Mouse (Mus musculus): ENCODE measurements around the gene Agbl1. TPM values are rescaled to one million over a fixed set of nuclear protein-coding genes. Genes with fewer than 3 reads are reported as not detected.
A peak's percentile ranks its signal among the peaks of the same experiment; 100 is the strongest.

Agbl1 gene
- polyA plus RNA-seq, 1 experiment from 2014 or later, result 0.22 TPM

DNA sequence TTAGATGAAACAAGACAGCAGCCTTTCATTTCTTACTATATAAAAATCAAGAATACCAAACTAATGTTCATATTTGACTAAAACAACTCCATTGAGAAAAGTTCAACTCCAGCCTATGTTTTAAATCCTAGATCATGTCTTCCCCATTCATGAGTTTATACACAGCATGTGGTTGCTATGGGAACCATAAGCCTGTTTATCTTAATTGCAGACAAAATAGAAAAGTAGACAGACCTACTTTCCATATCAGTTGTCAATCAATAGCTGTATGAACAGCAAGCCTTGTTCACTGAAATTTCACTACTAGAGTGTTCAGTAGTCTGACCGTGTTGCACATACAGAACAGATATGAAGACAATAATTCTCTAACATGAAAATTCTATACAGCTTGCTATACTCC is 857.6 kb downstream of the Agbl1 start:
- H3K4me2 ChIP-seq, result no peak overlapping the region

DNA sequence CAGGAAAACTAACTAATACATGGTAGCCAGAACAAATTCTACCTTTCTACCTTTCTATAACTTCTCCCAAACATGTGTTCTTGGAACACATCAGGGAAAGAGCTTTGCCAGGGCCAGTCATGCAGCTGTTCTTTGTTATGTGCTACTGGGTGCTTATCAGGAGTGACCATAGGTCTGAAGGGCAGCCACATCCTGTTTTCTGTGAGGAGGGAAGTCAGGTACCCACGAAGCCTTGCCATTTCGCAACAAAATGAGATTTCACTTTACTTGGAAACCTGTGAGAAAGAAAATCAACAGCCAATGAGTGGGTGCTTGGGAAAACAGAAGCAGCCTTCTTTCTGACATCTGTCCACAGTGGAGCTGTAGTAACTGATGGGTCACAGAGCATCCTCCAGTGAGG is 865.5 kb downstream of the Agbl1 start:
- Histone ChIP-seq H3K36me3 (no peaks in the 10 kb centered on the region), H3K9me3 (replicated peaks) (no peaks in the 10 kb centered on the region), H3K4me1 (no peaks in the 10 kb centered on the region), H3K4me3 (replicated peaks) (no peak overlapping the region), H3K4me2 (no peak overlapping the region), H3K27me3 (replicated peaks) (no peaks in the 10 kb centered on the region), H3K27ac (replicated peaks) (no peak overlapping the region), H3K9ac (replicated peaks) (no peak overlapping the region)
- ATAC-seq (ENCODE audit: low FRiP score), result no peak
- WGBS, result 86% methylated on average over 2 of the region's 2 CpGs

More for the DNA sequence above, 857.6 kb downstream of the Agbl1 start:
- Histone ChIP-seq H3K27ac (replicated peaks) (no peak overlapping the region), H3K36me3 (no peaks in the 10 kb centered on the region), H3K4me1 (no peaks in the 10 kb centered on the region), H3K9me3 (replicated peaks) (no peaks in the 10 kb centered on the region), H3K27me3 (replicated peaks) (no peaks in the 10 kb centered on the region), H3K9ac (replicated peaks) (no peak overlapping the region), H3K4me3 (replicated peaks) (no peak overlapping the region)
- 82% methylated on average over 1 of the region's 1 CpGs for WGBS
- ATAC-seq (ENCODE audit: low FRiP score), result no peak

GRCm38 (mm10) chr7:77114021-77114420 is 884.3 kb downstream of the Agbl1 start:
- Histone ChIP-seq H3K4me3 (replicated peaks) (no peak overlapping the region), H3K27ac (replicated peaks) (no peak overlapping the region), H3K4me1 (no peaks in the 10 kb centered on the region), H3K4me2 (no peak overlapping the region), H3K9ac (replicated peaks) (no peak overlapping the region), H3K27me3 (replicated peaks) (no peaks in the 10 kb centered on the region), H3K36me3 (no peaks in the 10 kb centered on the region), H3K9me3 (replicated peaks) (no peaks in the 10 kb centered on the region)
- ATAC-seq (ENCODE audit: low FRiP score), result no peak
- 97% methylated on average over 1 of the region's 1 CpGs for WGBS

DNA sequence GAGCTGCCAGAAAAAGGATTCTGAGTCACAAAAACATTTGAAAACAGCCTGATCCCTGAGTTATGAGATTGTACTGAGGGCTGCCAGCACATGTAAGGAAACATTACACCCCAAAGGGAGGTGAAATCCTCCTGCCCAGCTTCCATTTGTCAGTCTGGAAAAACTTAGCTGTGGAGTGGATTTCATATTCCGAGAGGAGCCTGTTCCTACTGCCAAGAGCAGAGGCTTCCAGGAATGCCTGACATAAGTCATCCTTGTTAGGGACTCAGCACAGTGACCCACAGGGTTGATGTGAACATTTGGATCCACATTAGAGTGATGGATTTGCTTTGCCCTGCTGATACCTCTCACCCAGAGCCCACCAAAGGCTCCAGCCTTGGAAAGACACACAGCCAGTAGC is 899.4 kb downstream of the Agbl1 start:
- ATAC-seq (ENCODE audit: low FRiP score), result no peak
- peaks cover 18% of the 10 kb centered on the region for H3K4me1 ChIP-seq
- H3K9me3 ChIP-seq (replicated peaks), result no peaks in the 10 kb centered on the region
- 68% methylated on average over 1 of the region's 1 CpGs for WGBS
- H3K36me3 ChIP-seq, result no peaks in the 10 kb centered on the region
- H3K27ac ChIP-seq (replicated peaks), result no peak overlapping the region; the same call in 1 of the 2 replicates
- no peak overlapping the region for H3K4me3 ChIP-seq (replicated peaks)
- no peak overlapping the region for H3K9ac ChIP-seq (replicated peaks)
- no peak overlapping the region for H3K4me2 ChIP-seq
- no peaks in the 10 kb centered on the region for H3K27me3 ChIP-seq (replicated peaks)

DNA sequence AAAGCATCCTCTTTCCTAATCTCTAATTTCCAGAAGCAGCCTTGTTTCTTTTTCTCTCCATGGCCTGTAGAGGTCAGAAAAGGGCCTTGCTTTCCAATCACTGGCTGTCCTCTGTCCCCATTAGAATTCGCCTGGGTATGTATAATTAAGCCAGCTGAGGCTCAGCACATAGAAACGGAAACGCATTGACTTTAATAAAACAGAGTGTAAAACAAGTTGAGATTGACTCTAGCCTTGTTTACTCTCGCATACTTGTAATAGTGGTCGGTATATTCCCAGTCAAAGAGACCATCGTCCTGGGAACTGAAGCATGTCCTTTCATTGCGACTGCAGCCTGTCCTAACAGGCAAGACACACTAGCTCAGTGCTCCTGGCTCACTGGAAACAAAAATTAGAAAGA is 902.3 kb downstream of the Agbl1 start:
- no peaks in the 10 kb centered on the region for H3K36me3 ChIP-seq
- H3K9me3 ChIP-seq (replicated peaks), result no peaks in the 10 kb centered on the region
- no peak overlapping the region for H3K9ac ChIP-seq (replicated peaks)
- peak overlapping the region; percentile 36 for H3K4me2 ChIP-seq
- no peaks in the 10 kb centered on the region for H3K27me3 ChIP-seq (replicated peaks)
- ATAC-seq (ENCODE audit: low FRiP score), result 0 out of 2 replicates have a peak, but pooled peaks have one; percentile 62
- peak overlapping the region; percentile 63 for H3K27ac ChIP-seq (replicated peaks)
- H3K4me3 ChIP-seq (replicated peaks), result no peak overlapping the region
- H3K4me1 ChIP-seq, result peaks cover 18% of the 10 kb centered on the region
- 8% methylated on average over 7 of the region's 7 CpGs for WGBS

GRCm38 (mm10) chr7:77132615-77133420 is 903.1 kb downstream of the Agbl1 start:
- Histone ChIP-seq H3K36me3 (no peaks in the 10 kb centered on the region), H3K4me1 (peaks cover 18% of the 10 kb centered on the region), H3K4me3 (replicated peaks) (no peak overlapping the region), H3K9ac (replicated peaks) (no peak overlapping the region), H3K27ac (replicated peaks) (peak overlapping the region; percentile 63), H3K4me2 (peak overlapping the region; percentile 36; the same call in 1 of the 2 replicates), H3K9me3 (replicated peaks) (no peaks in the 10 kb centered on the region), H3K27me3 (replicated peaks) (no peaks in the 10 kb centered on the region)
- ATAC-seq (ENCODE audit: low FRiP score), result peak; percentile 92
- 55% methylated on average over 15 of the region's 15 CpGs for WGBS

- Histone ChIP-seq H3K4me1 (peaks cover 13% of the 10 kb centered on the region), H3K27me3 (replicated peaks) (no peaks in the 10 kb centered on the region), H3K36me3 (no peaks in the 10 kb centered on the region), H3K9me3 (replicated peaks) (no peaks in the 10 kb centered on the region), H3K27ac (replicated peaks) (no peak overlapping the region), H3K9ac (replicated peaks) (no peak overlapping the region), H3K4me3 (replicated peaks) (no peak overlapping the region), H3K4me2 (no peak overlapping the region)
- WGBS, result 93% methylated on average over 2 of the region's 2 CpGs
- no peak for ATAC-seq (ENCODE audit: low FRiP score)
Measured at GRCm38 (mm10) chr7:77134860-77135259, 905.2 kb downstream of the Agbl1 start.

- Histone ChIP-seq H3K4me3 (replicated peaks) (no peak overlapping the region), H3K9me3 (replicated peaks) (no peaks in the 10 kb centered on the region), H3K9ac (replicated peaks) (no peak overlapping the region), H3K27ac (replicated peaks) (no peak overlapping the region), H3K36me3 (no peaks in the 10 kb centered on the region), H3K27me3 (replicated peaks) (no peaks in the 10 kb centered on the region), H3K4me2 (no peak overlapping the region), H3K4me1 (no peaks in the 10 kb centered on the region)
- no peak for ATAC-seq (ENCODE audit: low FRiP score)
Measured at GRCm38 (mm10) chr7:77138707-77139106, 909.0 kb downstream of the Agbl1 start.

DNA sequence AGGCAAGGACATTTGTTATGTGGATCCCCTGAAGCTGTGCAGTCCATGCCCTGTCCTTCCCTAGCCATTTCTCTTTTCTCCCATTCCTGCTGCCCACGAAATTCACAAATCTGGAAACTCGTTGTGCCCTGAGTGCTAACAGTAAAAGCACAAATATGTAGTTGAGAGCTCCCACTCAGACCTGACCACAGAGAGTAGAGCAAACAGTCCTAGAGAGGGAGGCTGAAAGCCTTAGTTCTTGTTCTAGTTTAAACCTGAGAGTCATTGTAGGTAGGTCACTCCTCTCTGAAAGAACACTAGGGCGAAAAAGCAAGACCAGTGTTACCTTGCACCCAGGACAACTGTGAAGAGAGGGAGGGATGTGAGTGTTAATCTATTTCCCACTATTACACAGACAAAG is 917.8 kb downstream of the Agbl1 start:
- Histone ChIP-seq H3K27ac (replicated peaks) (no peak overlapping the region), H3K27me3 (replicated peaks) (no peaks in the 10 kb centered on the region), H3K4me1 (peaks cover 5% of the 10 kb centered on the region), H3K9me3 (replicated peaks) (no peaks in the 10 kb centered on the region), H3K9ac (replicated peaks) (no peak overlapping the region), H3K36me3 (no peaks in the 10 kb centered on the region), H3K4me3 (replicated peaks) (no peak overlapping the region), H3K4me2 (no peak overlapping the region)
- 88% methylated on average over 3 of the region's 3 CpGs for WGBS
- no peak for ATAC-seq (ENCODE audit: low FRiP score)

DNA sequence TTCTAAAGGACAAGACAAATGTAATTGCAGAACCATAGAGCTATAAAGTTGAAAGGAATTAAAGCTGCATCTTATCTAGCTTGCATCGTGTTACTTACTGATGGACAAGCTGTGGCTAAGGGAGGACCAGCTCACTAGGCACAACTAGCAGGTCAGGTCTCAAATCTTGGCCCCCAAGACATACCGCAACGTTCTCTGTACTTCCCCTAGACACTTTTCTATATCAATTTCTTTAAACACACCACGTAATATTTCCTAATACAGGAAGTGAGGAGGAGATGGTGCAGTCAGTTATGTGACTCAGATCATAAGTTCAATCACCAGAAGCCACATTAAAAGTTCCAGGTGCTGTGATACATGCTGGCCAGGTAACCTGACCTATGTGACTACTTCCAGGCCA is 919.1 kb downstream of the Agbl1 start:
- peaks cover 7% of the 10 kb centered on the region for H3K4me1 ChIP-seq
- ATAC-seq (ENCODE audit: low FRiP score), result no peak
- H3K9me3 ChIP-seq (replicated peaks), result no peaks in the 10 kb centered on the region
- H3K27me3 ChIP-seq (replicated peaks), result no peaks in the 10 kb centered on the region
- 79% methylated on average over 4 of the region's 4 CpGs for WGBS
- no peak overlapping the region for H3K4me3 ChIP-seq (replicated peaks)
- H3K27ac ChIP-seq (replicated peaks), result no peak overlapping the region
- no peaks in the 10 kb centered on the region for H3K36me3 ChIP-seq
- no peak overlapping the region for H3K4me2 ChIP-seq
- no peak overlapping the region for H3K9ac ChIP-seq (replicated peaks)

- H3K4me1 ChIP-seq, result peaks cover 7% of the 10 kb centered on the region
- no peaks in the 10 kb centered on the region for H3K27me3 ChIP-seq (replicated peaks)
- no peak overlapping the region for H3K9ac ChIP-seq (replicated peaks)
- no peak overlapping the region for H3K27ac ChIP-seq (replicated peaks)
- no peaks in the 10 kb centered on the region for H3K36me3 ChIP-seq
- no peak for ATAC-seq (ENCODE audit: low FRiP score)
- H3K9me3 ChIP-seq (replicated peaks), result no peaks in the 10 kb centered on the region
- H3K4me2 ChIP-seq, result no peak overlapping the region
- H3K4me3 ChIP-seq (replicated peaks), result no peak overlapping the region
- 67% methylated on average over 2 of the region's 2 CpGs for WGBS
Measured at GRCm38 (mm10) chr7:77149846-77150245, 920.2 kb downstream of the Agbl1 start.

DNA sequence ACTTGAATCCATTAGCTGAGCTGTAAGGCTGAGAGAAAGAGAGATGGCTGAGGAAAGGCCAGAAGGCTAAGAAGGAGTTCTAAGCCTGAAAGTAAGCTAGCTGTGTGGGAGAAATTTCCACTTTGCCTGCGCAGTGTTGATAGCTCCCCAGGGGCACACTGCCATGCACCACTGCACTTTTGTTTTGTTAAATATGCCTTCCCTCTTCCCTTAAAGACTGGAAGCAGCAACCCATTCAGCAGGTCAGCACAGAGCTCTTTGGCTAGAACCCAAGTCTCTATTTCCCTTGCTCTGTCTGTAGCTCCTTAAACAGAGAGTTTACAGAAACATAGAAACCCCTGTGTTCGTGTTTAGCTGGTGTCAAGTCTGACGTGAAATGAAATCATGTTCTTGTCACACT is 922.7 kb downstream of the Agbl1 start:
- H3K4me3 ChIP-seq (replicated peaks), result no peak overlapping the region
- H3K36me3 ChIP-seq, result no peaks in the 10 kb centered on the region
- H3K27ac ChIP-seq (replicated peaks), result peak overlapping the region; percentile 15; the same call in 1 of the 2 replicates
- H3K9me3 ChIP-seq (replicated peaks), result no peaks in the 10 kb centered on the region
- no peak overlapping the region for H3K4me2 ChIP-seq
- ATAC-seq (ENCODE audit: low FRiP score), result peak; percentile 24; the same call in 1 of the 2 replicates
- peaks cover 7% of the 10 kb centered on the region for H3K4me1 ChIP-seq
- WGBS, result 25% methylated on average over 3 of the region's 3 CpGs
- no peak overlapping the region for H3K9ac ChIP-seq (replicated peaks)
- H3K27me3 ChIP-seq (replicated peaks), result no peaks in the 10 kb centered on the region

All from neural tube, embryonic 15.5 days (tissue).